Mouse (Mus musculus) intestine, embryonic 14.5 days (tissue): ENCODE measurements around the gene Ncr1. TPM values are rescaled to one million over a fixed set of nuclear protein-coding genes. Genes with fewer than 3 reads are reported as not detected.
"Not testable (repeated sequence)": the region's sequence is repeated elsewhere in the genome, so short reads cannot be mapped to it uniquely, and the experiment has no call there.

ENCODE experiments used
- ATAC-seq: fragments of 200-750 bp; cut with Nextera tagmentation; replicated peaks from 2 replicates; pipeline ENCODE4 v1.8.0; 2017; ENCODE audit warnings: low read depth, moderate number of reproducible peaks, moderate TSS enrichment, moderate library complexity; ENCODE audit not compliant: low FRiP score, low TSS enrichment
- DNase-seq: peaks from one replicate; pipeline ENCODE4 v3.0.0-alpha.2; 2018; ENCODE audit warnings: low spot score
- H3K27ac ChIP-seq: fragments of 300-500 bp; sonication (generic); 2 replicates; pipeline ENCODE4 v1.5.1; 2014; ENCODE audit warnings: low read depth, mild to moderate bottlenecking, control low read depth
- H3K27me3 ChIP-seq: fragments of 300-500 bp; sonication (generic); replicated peaks from 2 replicates; pipeline ENCODE4 v1.6.1; 2014; ENCODE audit warnings: low read length, control low read depth; ENCODE audit not compliant: control insufficient read depth, insufficient read depth
- H3K36me3 ChIP-seq: fragments of 300-500 bp; sonication (generic); 2 replicates; pipeline ENCODE4 v1.6.1; 2014; ENCODE audit warnings: low read length, control low read depth; ENCODE audit not compliant: control insufficient read depth, insufficient read depth
- H3K4me1 ChIP-seq: fragments of 300-500 bp; sonication (generic); replicated peaks from 2 replicates; pipeline ENCODE4 v1.6.1; 2014; ENCODE audit warnings: low read length, control low read depth, mixed read lengths; ENCODE audit not compliant: control insufficient read depth, insufficient read depth
- H3K4me2 ChIP-seq: fragments of 300-500 bp; sonication (generic); 2 replicates; pipeline ENCODE4 v1.6.1; 2014; ENCODE audit warnings: low read length
- H3K4me3 ChIP-seq: fragments of 300-500 bp; sonication (generic); 2 replicates; pipeline ENCODE4 v1.5.1; 2014; ENCODE audit warnings: low read depth, low read length, control low read depth, mixed read lengths
- H3K9ac ChIP-seq: fragments of 300-500 bp; sonication (generic); 2 replicates; pipeline ENCODE4 v1.6.1; 2014; ENCODE audit warnings: mild to moderate bottlenecking, low read length
- H3K9me3 ChIP-seq: fragments of 300-500 bp; sonication (generic); 2 replicates; pipeline ENCODE4 v1.6.1; 2016; ENCODE audit warnings: low read length, control low read depth; ENCODE audit not compliant: control insufficient read depth
- WGBS: fragments of 180-500 bp; shearing (Covaris S2); extraction: QIAGEN DNeasy Blood & Tissue Kit; methylation state at CpG from one replicate; pipeline ENCODE4 v1.1.7; 2014; 5-methylcytosine and 5-hydroxymethylcytosine counted together
- polyA plus RNA-seq: library from polyadenylated mRNA; unstranded; fragments of >200 nt; fragmentation: Nextera tagmentation; extraction: Ambion mirVana; gene quantifications from 2 replicates; pipeline ENCODE4 v1.2.1, GENCODE M21; 2014

Ncr1 gene
- polyA plus RNA-seq, result not detected in 2 replicates

GRCm38 (mm10) chr7:4337509-4337908 is at the start of gene Ncr1:
Gene Ncr1 (plus strand): TSS chr7:4337724.
- no peak within 1 kb of the TSS for H3K4me3 ChIP-seq
- DNase-seq (no peak), ATAC-seq (no peak)
- H3K27me3 ChIP-seq, result no peaks in the 10 kb centered on the region
- no peaks in the 10 kb centered on the region for H3K36me3 ChIP-seq
- no peak within 1 kb of the TSS for H3K9ac ChIP-seq
- no peaks in the 10 kb centered on the region for H3K9me3 ChIP-seq
- H3K4me2 ChIP-seq, result no peak within 1 kb of the TSS
- H3K4me1 ChIP-seq, result no peaks in the 10 kb centered on the region
- no peak within 1 kb of the TSS for H3K27ac ChIP-seq

- ATAC-seq (no peak), DNase-seq (no peak)
- Histone ChIP-seq H3K4me3 (no peak overlapping the region), H3K27me3 (no peaks in the 10 kb centered on the region), H3K36me3 (no peaks in the 10 kb centered on the region), H3K4me2 (no peak overlapping the region), H3K9me3 (no peaks in the 10 kb centered on the region), H3K9ac (no peak overlapping the region), H3K4me1 (no peaks in the 10 kb centered on the region), H3K27ac (no peak overlapping the region)
- WGBS, result 76% methylated on average over 5 of the region's 5 CpGs
Measured at GRCm38 (mm10) chr7:4292638-4293037, 44.9 kb upstream of the Ncr1 start.

- WGBS, result 61% methylated on average over 1 of the region's 1 CpGs
- no peak for DNase-seq
Measured at GRCm38 (mm10) chr7:4297189-4297588, 40.3 kb upstream of the Ncr1 start.

GRCm38 (mm10) chr7:4300166-4300565 is 37.4 kb upstream of the Ncr1 start:
- Histone ChIP-seq H3K4me1 (no peaks in the 10 kb centered on the region), H3K9me3 (no peaks in the 10 kb centered on the region), H3K27ac (no peak overlapping the region), H3K4me3 (no peak overlapping the region), H3K4me2 (no peak overlapping the region), H3K36me3 (no peaks in the 10 kb centered on the region), H3K27me3 (no peaks in the 10 kb centered on the region), H3K9ac (no peak overlapping the region)
- ATAC-seq (no peak), DNase-seq (no peak)

More at GRCm38 (mm10) chr7:4297189-4297588, 40.3 kb upstream of the Ncr1 start:
- H3K36me3 ChIP-seq, result no peaks in the 10 kb centered on the region
- no peak overlapping the region for H3K9ac ChIP-seq
- no peaks in the 10 kb centered on the region for H3K9me3 ChIP-seq
- no peak for ATAC-seq
- no peaks in the 10 kb centered on the region for H3K4me1 ChIP-seq
- H3K4me2 ChIP-seq, result no peak overlapping the region
- H3K4me3 ChIP-seq, result no peak overlapping the region
- H3K27me3 ChIP-seq, result no peaks in the 10 kb centered on the region
- no peak overlapping the region for H3K27ac ChIP-seq

GRCm38 (mm10) chr7:4303457-4303856 is 34.1 kb upstream of the Ncr1 start:
- no peak overlapping the region for H3K4me2 ChIP-seq
- no peaks in the 10 kb centered on the region for H3K4me1 ChIP-seq
- DNase-seq, result no peak
- H3K9me3 ChIP-seq, result no peaks in the 10 kb centered on the region
- no peak overlapping the region for H3K9ac ChIP-seq
- no peak for ATAC-seq
- no peak overlapping the region for H3K4me3 ChIP-seq
- no peaks in the 10 kb centered on the region for H3K27me3 ChIP-seq
- no peak overlapping the region for H3K27ac ChIP-seq
- WGBS, result 96% methylated on average over 1 of the region's 1 CpGs
- no peaks in the 10 kb centered on the region for H3K36me3 ChIP-seq

GRCm38 (mm10) chr7:4313109-4313508 is 24.4 kb upstream of the Ncr1 start:
- H3K4me1 ChIP-seq, DNase-seq, H3K27me3 ChIP-seq, ATAC-seq, H3K4me3 ChIP-seq, H3K4me2 ChIP-seq, H3K9ac ChIP-seq, H3K9me3 ChIP-seq, H3K36me3 ChIP-seq, H3K27ac ChIP-seq: not testable (repeated sequence)
- WGBS, result 89% methylated on average over 2 of the region's 2 CpGs

- H3K9me3 ChIP-seq, H3K4me1 ChIP-seq, DNase-seq, H3K27me3 ChIP-seq, H3K27ac ChIP-seq, ATAC-seq, H3K36me3 ChIP-seq, H3K4me2 ChIP-seq, H3K9ac ChIP-seq, H3K4me3 ChIP-seq: not testable (repeated sequence)
- WGBS, result 86% methylated on average over 3 of the region's 3 CpGs
Measured at GRCm38 (mm10) chr7:4313531-4313930, 24.0 kb upstream of the Ncr1 start.

- H3K4me3 ChIP-seq, result no peak overlapping the region
- H3K4me1 ChIP-seq, result no peaks in the 10 kb centered on the region
- H3K4me2 ChIP-seq, result no peak overlapping the region
- no peaks in the 10 kb centered on the region for H3K9me3 ChIP-seq
- no peaks in the 10 kb centered on the region for H3K36me3 ChIP-seq
- ATAC-seq (no peak), DNase-seq (no peak)
- no peak overlapping the region for H3K9ac ChIP-seq
- 73% methylated on average over 2 of the region's 2 CpGs for WGBS
- H3K27ac ChIP-seq, result no peak overlapping the region
- no peaks in the 10 kb centered on the region for H3K27me3 ChIP-seq
Measured at GRCm38 (mm10) chr7:4323301-4323700, 14.2 kb upstream of the Ncr1 start.

- no peak overlapping the region for H3K4me2 ChIP-seq
- no peak overlapping the region for H3K27ac ChIP-seq
- H3K4me1 ChIP-seq, result no peaks in the 10 kb centered on the region
- no peak overlapping the region for H3K4me3 ChIP-seq
- H3K36me3 ChIP-seq, result no peaks in the 10 kb centered on the region
- no peak overlapping the region for H3K9ac ChIP-seq
- no peak for DNase-seq
- WGBS, result 76% methylated on average over 7 of the region's 7 CpGs
- no peaks in the 10 kb centered on the region for H3K27me3 ChIP-seq
- no peak for ATAC-seq
- no peaks in the 10 kb centered on the region for H3K9me3 ChIP-seq
Measured at GRCm38 (mm10) chr7:4373521-4373920, 36.0 kb downstream of the Ncr1 start.
